Mouse (Mus musculus) lung, postnatal 25 days (tissue): Measurements from ENCODE around the gene Igf1.
A peak's percentile ranks its signal among the peaks of the same experiment; 100 is the strongest.

Experiments used
- DNase-seq: peaks from one replicate; pipeline ENCODE4 v3.0.0; 2022; ENCODE audit warnings: low spot score

Gene Igf1

DNA sequence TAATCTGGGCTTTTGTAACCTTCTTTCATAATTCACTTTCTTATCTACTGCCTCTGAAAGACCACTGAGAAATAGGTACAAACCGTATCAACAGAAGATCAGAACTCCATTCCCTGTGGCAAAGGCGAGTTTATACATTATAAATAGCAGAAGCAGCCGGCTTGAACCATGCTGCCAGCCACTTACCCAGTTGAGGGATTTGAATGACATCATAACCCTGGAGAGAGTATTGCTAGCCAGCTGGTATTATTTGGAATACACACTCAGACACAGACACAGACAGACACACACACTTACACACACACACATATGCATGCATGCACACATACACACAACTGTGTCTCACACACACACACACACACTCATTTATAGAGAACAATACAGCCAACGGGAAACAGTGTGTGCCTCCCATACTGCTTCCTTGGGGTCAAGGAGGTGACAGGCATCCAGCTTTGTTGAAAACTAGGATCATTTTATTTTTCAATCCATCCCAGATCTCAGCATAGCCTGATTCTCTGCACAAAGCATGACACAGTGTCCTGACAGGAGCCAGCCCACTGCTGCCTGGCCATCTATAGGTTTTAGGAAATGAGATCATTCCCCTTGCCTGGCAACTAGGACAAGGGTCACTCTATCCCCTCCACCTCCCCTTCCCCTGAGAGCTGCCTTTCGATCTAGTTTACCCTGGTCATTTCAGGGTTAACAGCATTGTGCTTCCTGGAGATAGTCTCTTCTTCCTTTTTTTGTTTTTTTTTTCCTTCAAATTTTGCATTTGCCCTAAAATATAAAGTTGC lies at the start of gene Igf1:
TSS of gene Igf1 (plus strand) at position 253 of the 794 bp plus-strand sequence.
- no peak for DNase-seq

GRCm38 (mm10) chr10:87812157-87813072 lies 45.6 kb upstream of the Igf1 start:
- DNase-seq, result no peak

- no peak for DNase-seq
Observed at GRCm38 (mm10) chr10:87813073-87813590, 44.9 kb upstream of the Igf1 start.

DNA sequence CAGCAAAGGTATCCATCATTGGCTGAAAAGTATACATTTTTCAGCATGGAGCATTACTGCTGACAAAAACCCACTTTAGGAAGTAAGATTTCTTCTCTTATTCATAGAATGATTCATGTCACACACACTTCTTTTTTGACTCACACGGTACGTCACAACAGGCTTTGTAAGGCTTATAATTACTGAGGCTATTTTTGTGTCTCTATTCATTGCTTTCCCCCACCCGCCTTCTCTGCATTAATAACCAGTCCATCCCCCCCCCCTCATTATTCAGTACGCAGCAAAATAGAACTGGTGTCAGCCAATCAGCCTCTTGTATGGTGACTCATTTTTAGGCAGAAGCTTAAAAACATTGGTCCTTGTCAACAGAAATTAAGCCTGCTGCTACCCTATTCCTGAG lies 41.2 kb upstream of the Igf1 start:
- no peak for DNase-seq

- no peak for DNase-seq
Observed at GRCm38 (mm10) chr10:87817786-87818185, 40.3 kb upstream of the Igf1 start.

DNA sequence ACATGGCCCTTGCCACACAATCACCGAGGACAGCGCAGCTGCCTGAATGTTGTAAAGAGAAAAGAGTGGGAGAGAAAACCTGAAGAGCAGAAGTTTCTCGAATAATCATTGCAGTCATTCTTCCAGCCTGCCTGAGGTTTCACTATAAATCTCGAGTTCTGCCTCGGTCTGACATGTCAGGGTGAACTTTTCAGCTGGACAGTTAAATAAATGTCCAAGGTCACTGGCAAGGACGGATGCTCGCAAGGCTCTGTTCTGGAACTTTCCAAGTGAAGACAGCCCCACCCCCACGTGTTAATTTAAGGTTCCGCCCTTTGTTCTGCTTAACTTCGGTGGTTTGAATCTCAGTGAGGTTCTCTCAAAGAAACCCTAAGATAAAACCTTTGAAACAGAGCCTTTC lies 36.2 kb upstream of the Igf1 start:
- DNase-seq, result no peak

DNA sequence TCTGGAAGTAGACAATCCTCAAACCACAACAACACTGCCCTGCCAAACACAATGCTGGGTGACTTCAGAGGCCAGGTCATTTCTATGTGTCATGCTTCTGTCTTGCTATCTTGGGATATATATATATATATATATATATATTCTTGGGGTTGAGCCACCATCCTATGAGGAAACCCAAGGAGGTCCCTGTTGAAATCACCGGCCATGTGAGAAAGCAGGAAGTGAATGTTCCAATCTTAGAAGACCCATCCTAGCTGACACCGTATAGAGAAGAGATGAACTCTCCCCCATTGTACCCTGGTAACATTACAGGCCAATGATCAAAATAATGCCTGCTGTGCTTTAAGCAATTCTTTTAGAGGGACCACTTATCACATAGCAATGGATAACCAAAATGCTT lies 28.1 kb upstream of the Igf1 start:
- DNase-seq, result peak; percentile 2

- DNase-seq, result peak; percentile 3
Observed at GRCm38 (mm10) chr10:87830639-87831038, 27.4 kb upstream of the Igf1 start.

- DNase-seq, result peak; percentile 16
Observed at GRCm38 (mm10) chr10:87832101-87832500, 26.0 kb upstream of the Igf1 start.

DNA sequence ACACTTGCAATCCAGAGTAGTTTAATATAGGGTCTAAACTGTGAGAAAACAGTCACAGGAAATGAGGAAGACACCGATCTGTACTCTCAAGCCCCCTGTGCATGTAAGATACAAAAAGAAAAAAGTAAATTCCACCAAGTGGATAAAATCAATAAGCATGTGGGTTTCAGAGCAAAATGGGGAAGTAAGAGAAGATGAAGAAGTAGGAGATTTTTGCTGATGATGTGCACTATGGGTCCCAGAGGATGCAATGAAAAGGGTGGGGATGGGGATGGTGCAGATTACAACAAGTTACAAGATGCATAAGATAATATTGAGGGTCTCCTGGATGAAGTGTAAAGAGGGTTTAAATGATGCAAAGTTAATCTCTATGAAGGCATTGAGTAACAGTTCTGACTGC lies 18.6 kb upstream of the Igf1 start:
- no peak for DNase-seq

DNA sequence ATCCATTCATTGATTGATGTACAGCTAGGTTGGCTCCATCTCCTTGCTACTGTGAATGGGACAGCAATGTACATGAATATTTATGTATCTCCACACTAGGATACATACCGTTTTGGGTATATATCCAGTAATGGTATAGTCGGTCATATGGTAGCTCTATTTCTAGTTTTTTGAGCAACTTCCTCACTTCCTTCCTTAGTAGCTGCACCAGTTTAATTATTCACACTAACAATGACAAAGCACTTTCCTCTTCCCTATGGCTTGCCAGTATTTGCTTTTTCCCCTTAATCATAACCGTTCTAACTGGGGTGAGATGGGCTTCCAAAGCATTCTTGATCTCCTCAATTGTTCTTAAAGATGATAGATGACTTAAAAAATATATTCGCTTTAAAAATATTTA lies 15.6 kb upstream of the Igf1 start:
- no peak for DNase-seq

DNA sequence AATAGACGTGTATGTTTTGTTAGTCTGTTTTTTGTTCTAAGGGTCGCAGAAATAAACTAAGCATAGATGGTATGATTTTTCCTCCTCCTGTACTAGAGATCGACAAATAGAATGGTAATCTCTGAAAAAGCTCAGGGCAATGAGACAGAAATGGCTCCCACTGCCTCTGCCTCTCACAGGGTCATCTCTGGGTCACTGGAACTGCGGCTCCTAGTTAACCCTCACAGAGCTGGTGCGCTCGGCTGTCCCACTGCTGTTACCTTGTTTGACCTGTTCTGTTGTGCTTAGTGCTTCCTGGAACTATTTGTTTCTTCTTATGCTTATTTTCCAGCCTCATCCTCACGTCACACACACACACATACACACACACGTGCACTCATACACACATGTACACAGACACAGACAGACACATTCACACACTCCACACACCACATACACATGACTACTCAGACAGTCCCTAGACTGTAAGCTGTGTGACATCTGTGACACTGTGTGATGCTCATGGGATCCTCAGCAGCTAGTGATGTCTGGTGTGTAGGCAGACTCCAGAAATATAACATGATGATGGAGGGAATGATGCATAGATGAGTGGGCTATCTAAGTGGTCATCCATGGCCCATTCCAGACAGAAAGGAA lies 13.0 kb upstream of the Igf1 start:
- no peak for DNase-seq

DNA sequence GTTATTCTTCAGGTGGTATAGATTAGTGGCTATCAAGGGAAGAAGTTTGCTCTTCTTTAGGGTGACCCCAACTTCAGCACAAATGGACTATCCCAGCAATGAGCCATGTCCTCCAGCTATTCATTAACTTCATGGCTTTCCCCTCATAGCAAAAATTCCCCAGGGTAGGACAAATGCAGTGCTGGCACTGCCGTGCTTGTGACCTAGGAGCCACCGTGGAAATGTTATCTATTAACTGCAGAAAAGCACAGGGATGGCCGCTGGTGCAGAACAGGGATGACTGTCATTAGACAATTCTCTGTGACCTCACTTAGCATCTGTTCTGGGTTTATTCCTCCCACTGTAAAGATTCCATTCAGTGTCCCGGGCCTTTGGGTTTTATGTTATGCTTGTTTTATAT lies 10.2 kb upstream of the Igf1 start:
- DNase-seq, result no peak

DNA sequence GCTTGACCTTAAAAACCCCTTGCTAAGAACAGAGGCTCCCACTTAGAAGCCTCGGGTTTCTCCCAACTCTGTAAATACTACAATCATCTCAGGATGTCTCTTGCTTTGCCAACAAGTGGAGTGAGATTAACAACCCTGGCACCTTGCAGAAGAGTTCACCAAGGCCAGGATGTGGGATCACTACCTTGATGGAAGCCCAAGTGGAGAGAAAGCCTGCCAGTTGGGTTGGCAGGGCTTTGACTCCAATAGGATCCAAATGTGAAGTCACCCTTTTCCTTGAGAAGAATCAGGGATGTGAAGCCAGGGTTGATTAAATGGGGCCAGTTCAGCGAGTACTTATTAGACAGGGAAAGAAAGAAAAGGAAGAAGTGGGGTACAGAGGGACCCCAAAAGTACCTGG lies 9.6 kb upstream of the Igf1 start:
- DNase-seq, result no peak

GRCm38 (mm10) chr10:87851492-87851891 lies 6.6 kb upstream of the Igf1 start:
- DNase-seq, result no peak

- DNase-seq, result peak; percentile 43
Observed at GRCm38 (mm10) chr10:87854408-87854807, 3.7 kb upstream of the Igf1 start.

- DNase-seq, result no peak
Observed at GRCm38 (mm10) chr10:87855423-87856122, 2.5 kb upstream of the Igf1 start.

- DNase-seq, result no peak
Observed at GRCm38 (mm10) chr10:87857215-87857955, 680 bp upstream of the Igf1 start.

DNA sequence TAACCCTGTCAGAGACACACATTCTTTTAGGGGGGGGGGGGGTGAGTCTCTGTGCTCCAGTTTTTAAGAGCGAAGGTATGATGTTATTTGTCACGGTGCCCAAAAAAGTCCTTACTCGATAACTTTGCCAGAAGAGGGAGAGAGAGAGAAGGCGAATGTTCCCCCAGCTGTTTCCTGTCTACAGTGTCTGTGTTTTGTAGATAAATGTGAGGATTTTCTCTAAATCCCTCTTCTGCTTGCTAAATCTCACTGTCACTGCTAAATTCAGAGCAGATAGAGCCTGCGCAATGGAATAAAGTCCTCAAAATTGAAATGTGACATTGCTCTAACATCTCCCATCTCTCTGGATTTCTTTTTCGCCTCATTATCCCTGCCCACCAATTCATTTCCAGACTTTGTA lies 874 bp downstream of the Igf1 start:
- no peak for DNase-seq

GRCm38 (mm10) chr10:87859453-87859852 lies 1.4 kb downstream of the Igf1 start:
- no peak for DNase-seq
